Mouse (Mus musculus) heart, embryonic 12.5 days (tissue): ENCODE results near the gene Papss1. TPM values are rescaled to one million over a fixed set of nuclear protein-coding genes. Genes with fewer than 3 reads are reported as not detected.
"Not testable (repeated sequence)": the region's sequence is repeated elsewhere in the genome, so short reads cannot be mapped to it uniquely, and the experiment has no call there.

ENCODE experiments used
- ATAC-seq: fragments of 200-750 bp; cut with Nextera tagmentation; 2 replicates; pipeline ENCODE4 v1.8.0; 2017; ENCODE audit warnings: moderate TSS enrichment, moderate library complexity; ENCODE audit not compliant: insufficient number of reproducible peaks, low FRiP score
- H3K27ac ChIP-seq: fragments of 300-500 bp; sonication (generic); 2 replicates; pipeline ENCODE4 v1.5.1; 2016; ENCODE audit warnings: mild to moderate bottlenecking, moderate library complexity; ENCODE audit not compliant: poor library complexity, severe bottlenecking
- H3K27me3 ChIP-seq: fragments of 300-500 bp; sonication (generic); replicated peaks from 2 replicates; pipeline ENCODE4 v1.6.1; 2016; ENCODE audit warnings: mild to moderate bottlenecking, moderate library complexity
- H3K36me3 ChIP-seq: fragments of 300-500 bp; sonication (generic); 2 replicates; pipeline ENCODE4 v1.6.1; 2016; ENCODE audit warnings: mild to moderate bottlenecking, moderate library complexity
- H3K4me1 ChIP-seq: fragments of 300-500 bp; sonication (generic); replicated peaks from 2 replicates; pipeline ENCODE4 v1.6.1; 2016; ENCODE audit warnings: mild to moderate bottlenecking
- H3K4me2 ChIP-seq: fragments of 300-500 bp; sonication (generic); 2 replicates; pipeline ENCODE4 v1.6.1; 2016; ENCODE audit warnings: mild to moderate bottlenecking, moderate library complexity
- H3K4me3 ChIP-seq: fragments of 300-500 bp; sonication (generic); 2 replicates; pipeline ENCODE4 v1.5.1; 2016; ENCODE audit warnings: mild to moderate bottlenecking
- H3K9ac ChIP-seq: fragments of 300-500 bp; sonication (generic); 2 replicates; pipeline ENCODE4 v1.6.1; 2016; ENCODE audit warnings: mild to moderate bottlenecking, moderate library complexity
- H3K9me3 ChIP-seq: fragments of 300-500 bp; sonication (generic); replicated peaks from 2 replicates; pipeline ENCODE4 v1.6.1; 2016; ENCODE audit warnings: mild to moderate bottlenecking, moderate library complexity
- WGBS: fragments of 180-500 bp; shearing (Covaris S2); methylation state at CpG from one replicate; pipeline ENCODE4 v1.1.7; 2016; 5-methylcytosine and 5-hydroxymethylcytosine counted together
- polyA plus RNA-seq: library from polyadenylated mRNA; unstranded; fragments of >200 nt; fragmentation: Nextera tagmentation; extraction: Ambion mirVana; gene quantifications from 2 replicates; pipeline ENCODE4 v1.2.1, GENCODE M21; 2016

The Papss1 gene
- polyA plus RNA-seq: 41.0 and 43.4 TPM in 2 replicates

- peak within 1 kb of the TSS; percentile 71 for H3K4me2 ChIP-seq
- H3K9me3 ChIP-seq: no peaks in the 10 kb centered on the region
- peak; percentile 99 for ATAC-seq
- no peaks in the 10 kb centered on the region for H3K27me3 ChIP-seq
- H3K4me3 ChIP-seq: peak within 1 kb of the TSS; percentile 65
- under 1% methylated on average over 72 of the region's 73 CpGs for WGBS
- H3K27ac ChIP-seq: peak within 1 kb of the TSS; percentile 85
- peaks cover 15% of the 10 kb centered on the region for H3K4me1 ChIP-seq
- peak within 1 kb of the TSS; percentile 71 for H3K9ac ChIP-seq
- H3K36me3 ChIP-seq: no peaks in the 10 kb centered on the region
These were observed at the start of gene Papss1 for GRCm38 (mm10) chr3:131564430-131565256. Papss1 (plus strand) TSS chr3:131564768.

DNA sequence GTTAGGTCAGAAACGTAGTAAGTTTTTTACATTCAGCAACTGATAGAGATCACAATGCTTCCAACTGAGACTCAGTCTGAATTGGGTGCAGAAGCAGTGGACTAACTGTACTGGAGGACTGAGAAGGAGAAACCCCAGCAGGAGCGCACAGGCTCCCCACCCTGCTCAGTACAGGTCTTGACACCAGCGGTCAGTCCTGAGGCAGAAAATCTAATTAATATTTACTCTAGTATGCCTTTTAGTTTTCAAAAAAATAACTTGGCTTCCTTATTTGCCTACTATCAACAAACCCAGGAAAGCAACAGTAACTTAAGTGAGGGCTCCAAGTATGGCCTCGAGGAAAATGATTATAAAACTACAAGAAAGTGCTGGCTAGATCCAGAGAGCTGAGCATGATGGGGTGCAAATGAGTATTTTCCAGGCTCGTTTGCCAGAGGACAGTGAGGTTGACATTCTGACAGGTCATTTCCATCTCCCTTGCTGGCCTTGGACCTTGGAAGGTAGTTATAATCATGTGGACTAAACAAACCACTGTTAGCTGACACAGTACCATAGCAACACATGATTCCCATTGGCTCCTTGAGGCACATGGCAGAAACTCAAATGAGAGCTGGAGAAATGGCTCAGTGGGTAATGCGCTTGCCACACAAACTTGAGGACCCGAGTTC, 48.1 kb upstream of the Papss1 start:
- H3K36me3 ChIP-seq: no peaks in the 10 kb centered on the region
- WGBS: 79% methylated on average over 7 of the region's 7 CpGs
- H3K4me3 ChIP-seq: no peak overlapping the region
- no peak overlapping the region for H3K9ac ChIP-seq
- H3K4me1 ChIP-seq: no peaks in the 10 kb centered on the region
- H3K27ac ChIP-seq: no peak overlapping the region
- no peak for ATAC-seq
- H3K4me2 ChIP-seq: no peak overlapping the region
- no peaks in the 10 kb centered on the region for H3K27me3 ChIP-seq
- no peaks in the 10 kb centered on the region for H3K9me3 ChIP-seq

DNA sequence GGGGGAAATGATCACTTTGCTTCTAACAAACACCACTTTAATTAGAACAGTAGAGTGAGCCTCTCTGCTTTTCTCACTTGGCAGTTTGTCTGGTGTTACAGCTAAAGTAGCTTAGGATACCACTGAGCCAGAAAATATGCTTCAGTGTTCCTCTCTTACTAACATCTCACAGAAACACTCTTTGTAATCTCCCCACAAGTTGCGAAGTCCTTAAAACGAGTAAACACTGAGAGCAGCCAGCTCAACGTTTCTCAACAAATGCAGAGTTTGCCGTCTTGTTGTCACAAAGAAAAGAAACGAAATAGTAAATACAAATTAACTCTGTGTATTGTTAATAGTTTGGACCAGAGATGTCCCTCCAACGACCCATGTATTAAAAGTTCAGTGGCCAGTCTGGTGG, 46.8 kb upstream of the Papss1 start:
- H3K4me1 ChIP-seq: no peaks in the 10 kb centered on the region
- 73% methylated on average over 6 of the region's 6 CpGs for WGBS
- no peaks in the 10 kb centered on the region for H3K27me3 ChIP-seq
- H3K9ac ChIP-seq: no peak overlapping the region
- H3K36me3 ChIP-seq: no peaks in the 10 kb centered on the region
- no peak for ATAC-seq
- H3K4me2 ChIP-seq: no peak overlapping the region
- no peaks in the 10 kb centered on the region for H3K9me3 ChIP-seq
- H3K27ac ChIP-seq: no peak overlapping the region
- H3K4me3 ChIP-seq: no peak overlapping the region

GRCm38 (mm10) chr3:131521206-131521605, 43.4 kb upstream of the Papss1 start:
- no peak for ATAC-seq
- Histone ChIP-seq H3K4me1 (no peaks in the 10 kb centered on the region), H3K4me3 (no peak overlapping the region), H3K36me3 (no peaks in the 10 kb centered on the region), H3K27ac (no peak overlapping the region), H3K4me2 (no peak overlapping the region), H3K9me3 (no peaks in the 10 kb centered on the region), H3K9ac (no peak overlapping the region), H3K27me3 (no peaks in the 10 kb centered on the region)
- 70% methylated on average over 4 of the region's 4 CpGs for WGBS

GRCm38 (mm10) chr3:131522243-131522642, 42.3 kb upstream of the Papss1 start:
- 54% methylated on average over 7 of the region's 7 CpGs for WGBS
- no peak overlapping the region for H3K27ac ChIP-seq
- no peaks in the 10 kb centered on the region for H3K4me1 ChIP-seq
- no peak overlapping the region for H3K4me2 ChIP-seq
- H3K9ac ChIP-seq: no peak overlapping the region
- H3K4me3 ChIP-seq: no peak overlapping the region
- no peaks in the 10 kb centered on the region for H3K36me3 ChIP-seq
- no peaks in the 10 kb centered on the region for H3K9me3 ChIP-seq
- no peaks in the 10 kb centered on the region for H3K27me3 ChIP-seq
- no peak for ATAC-seq

GRCm38 (mm10) chr3:131523749-131524148, 40.8 kb upstream of the Papss1 start:
- Histone ChIP-seq H3K27ac (no peak overlapping the region), H3K4me1 (no peaks in the 10 kb centered on the region), H3K36me3 (no peaks in the 10 kb centered on the region), H3K27me3 (no peaks in the 10 kb centered on the region), H3K9ac (no peak overlapping the region), H3K9me3 (no peaks in the 10 kb centered on the region), H3K4me2 (no peak overlapping the region), H3K4me3 (no peak overlapping the region)
- ATAC-seq: no peak
- 76% methylated on average over 9 of the region's 9 CpGs for WGBS

DNA sequence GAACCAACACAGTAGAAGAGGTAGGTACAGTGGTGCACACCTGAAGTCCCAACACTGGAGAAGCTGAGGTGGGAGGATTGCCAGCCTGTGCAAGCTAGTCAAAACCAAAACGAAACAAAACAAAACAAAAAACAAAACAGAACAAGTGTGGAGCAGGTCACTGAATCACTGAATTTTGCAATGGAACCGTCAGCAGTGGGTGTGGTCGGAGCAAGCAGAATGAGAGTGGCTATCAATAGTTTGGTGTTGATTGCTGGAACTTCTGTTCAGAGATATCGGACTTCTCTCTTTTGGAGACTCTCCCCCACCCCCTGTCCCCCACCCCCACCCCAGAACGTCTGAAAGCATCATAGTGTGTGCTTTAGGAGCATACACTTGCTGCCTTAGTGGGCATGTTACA, 40.4 kb upstream of the Papss1 start:
- Histone ChIP-seq H3K27me3 (no peaks in the 10 kb centered on the region), H3K4me2 (no peak overlapping the region), H3K9me3 (no peaks in the 10 kb centered on the region), H3K4me3 (no peak overlapping the region), H3K27ac (no peak overlapping the region), H3K4me1 (no peaks in the 10 kb centered on the region), H3K9ac (no peak overlapping the region), H3K36me3 (no peaks in the 10 kb centered on the region)
- no peak for ATAC-seq
- WGBS: 63% methylated on average over 5 of the region's 5 CpGs

DNA sequence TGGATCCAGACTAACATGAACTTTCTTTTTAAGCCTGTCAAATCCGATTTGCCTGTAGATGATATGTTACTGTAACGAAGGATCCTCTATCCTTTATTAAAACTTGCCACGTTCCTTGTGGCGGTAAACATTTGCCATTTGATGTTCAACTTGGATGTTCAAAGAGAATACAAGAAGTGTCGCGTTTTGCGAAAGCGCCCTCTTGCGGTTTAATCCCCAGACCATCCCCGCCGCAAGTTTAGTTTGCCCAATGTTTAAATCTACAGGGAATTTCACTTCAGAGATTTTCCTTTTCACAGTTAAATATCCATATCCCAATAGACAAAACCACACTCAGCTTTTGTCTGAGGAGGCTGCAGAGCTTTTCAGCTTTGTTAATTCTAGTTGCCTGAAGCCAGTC, 39.8 kb upstream of the Papss1 start:
- Histone ChIP-seq H3K27ac (no peak overlapping the region), H3K36me3 (no peaks in the 10 kb centered on the region), H3K9ac (no peak overlapping the region), H3K4me3 (no peak overlapping the region), H3K4me1 (no peaks in the 10 kb centered on the region), H3K27me3 (no peaks in the 10 kb centered on the region), H3K4me2 (no peak overlapping the region), H3K9me3 (no peaks in the 10 kb centered on the region)
- WGBS: 18% methylated on average over 11 of the region's 11 CpGs
- ATAC-seq: no peak

DNA sequence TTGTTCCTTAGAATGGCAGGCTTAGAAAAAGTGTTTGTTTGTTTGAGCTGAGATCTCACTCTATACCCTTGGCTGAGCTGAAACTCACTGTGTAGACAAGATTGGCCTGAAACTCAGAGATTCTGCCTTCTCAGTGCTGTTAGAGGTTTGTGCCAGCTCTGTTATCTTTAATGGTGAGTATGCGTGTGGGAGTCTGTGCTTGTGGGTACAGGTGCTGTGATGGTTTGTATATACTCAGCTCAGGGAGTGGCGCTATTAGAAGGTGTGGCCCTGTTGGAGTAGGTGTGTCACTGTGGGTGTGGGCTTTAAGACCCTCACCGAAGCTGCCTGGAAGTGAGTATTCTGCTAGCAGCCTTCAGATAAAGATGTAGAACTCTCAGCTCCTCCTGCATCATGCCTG, 39.3 kb upstream of the Papss1 start:
- Histone ChIP-seq H3K27ac (no peak overlapping the region), H3K9ac (no peak overlapping the region), H3K9me3 (no peaks in the 10 kb centered on the region), H3K27me3 (no peaks in the 10 kb centered on the region), H3K4me1 (no peaks in the 10 kb centered on the region), H3K36me3 (no peaks in the 10 kb centered on the region), H3K4me2 (no peak overlapping the region), H3K4me3 (no peak overlapping the region)
- 72% methylated on average over 3 of the region's 3 CpGs for WGBS
- ATAC-seq: no peak

DNA sequence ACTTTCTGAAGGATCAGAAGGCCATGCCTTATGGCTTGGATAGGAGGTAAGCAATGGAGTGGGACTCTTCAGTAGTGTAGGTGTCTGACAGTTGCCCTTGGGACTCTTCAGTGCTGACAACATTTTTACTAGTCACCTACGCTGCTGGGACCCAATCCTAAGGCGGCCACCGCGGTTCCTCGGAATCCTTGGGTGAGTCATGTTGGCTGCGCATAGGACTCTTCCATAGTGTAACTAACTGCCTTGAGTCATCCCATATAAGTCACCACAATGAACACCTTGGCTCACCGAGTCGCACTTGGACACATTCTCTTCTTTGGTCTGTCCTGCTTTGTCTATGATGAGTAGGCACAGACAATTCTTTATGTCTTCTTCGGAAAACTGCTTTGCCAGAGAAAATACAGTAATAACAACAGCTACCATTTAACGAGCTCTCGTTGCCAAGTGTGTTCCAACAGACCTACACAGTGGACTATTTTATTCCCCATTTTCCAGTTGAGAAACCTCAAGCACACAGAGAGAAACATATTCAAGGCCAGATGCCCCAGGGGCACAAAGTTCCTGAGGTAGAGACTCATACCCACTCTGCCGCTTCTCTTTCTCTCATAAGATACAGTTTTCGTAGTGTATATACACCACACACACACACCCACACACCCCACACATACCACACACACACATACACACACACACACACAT, 23.2 kb upstream of the Papss1 start:
- H3K27ac ChIP-seq: no peak overlapping the region
- ATAC-seq: no peak
- WGBS: 92% methylated on average over 13 of the region's 13 CpGs
- H3K4me2 ChIP-seq: no peak overlapping the region
- H3K27me3 ChIP-seq: no peaks in the 10 kb centered on the region
- no peak overlapping the region for H3K4me3 ChIP-seq
- H3K9ac ChIP-seq: no peak overlapping the region
- H3K9me3 ChIP-seq: peaks cover 9% of the 10 kb centered on the region
- no peaks in the 10 kb centered on the region for H3K36me3 ChIP-seq
- H3K4me1 ChIP-seq: no peaks in the 10 kb centered on the region

DNA sequence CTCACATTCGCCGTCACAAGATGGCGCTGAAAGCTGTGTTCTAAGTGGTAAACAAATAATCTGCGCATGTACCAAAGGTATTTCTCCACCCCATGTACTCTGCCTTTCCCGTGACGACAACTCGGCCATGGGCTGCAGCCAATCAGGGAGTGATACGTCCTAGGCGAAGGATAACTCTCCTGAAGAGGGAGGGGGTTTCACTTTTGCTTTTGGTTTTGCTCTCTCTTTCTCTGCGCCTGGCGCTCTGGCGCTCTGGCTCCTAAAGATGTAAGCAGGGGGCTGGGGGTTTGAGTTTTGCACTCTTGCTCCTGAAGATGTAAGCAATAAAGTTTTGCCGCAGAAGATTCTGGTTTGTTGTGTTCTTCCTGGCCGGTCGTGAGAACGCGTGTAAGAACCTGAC, 17.0 kb upstream of the Papss1 start:
- H3K4me1 ChIP-seq, H3K4me2 ChIP-seq, H3K36me3 ChIP-seq, ATAC-seq, H3K4me3 ChIP-seq, H3K27ac ChIP-seq, H3K9me3 ChIP-seq, H3K9ac ChIP-seq, H3K27me3 ChIP-seq: not testable (repeated sequence)
- 93% methylated on average over 17 of the region's 17 CpGs for WGBS
